ENCODE assay signal across 7 mouse cellular contexts in genomic region chr5:118465991-118466750, GRCm38 (mm10).
DNase-seq lines count a peak whose midpoint lies in the region; ATAC-seq and TF ChIP-seq lines count a peak whose summit lies in the region.

No protein-coding gene starts in this region.

- H3K9ac ChIP-seq in forebrain, embryonic 14.5 days (ENCODE audit: low read length), result no peak overlapping the region
- H3K9ac ChIP-seq in limb, embryonic 13.5 days, result peak overlapping the region; percentile 51; the same call in 1 of the 2 replicates
- H3K9ac ChIP-seq in neural tube, embryonic 14.5 days (replicated peaks; ENCODE audit: low read depth, low read length), result peak overlapping the region; percentile 35; the same call in 1 of the 2 replicates

- DNase-seq in MEL-GATA-1-ER (ENCODE audit: extremely low read depth, low read depth), result peak; percentile 85
- no peak for DNase-seq in forebrain, embryonic 14.5 days (ENCODE audit: low spot score)
- no peak for DNase-seq in left cerebral cortex, postnatal 14 days (ENCODE audit: low spot score in 2 of 2)
- DNase-seq in right cerebral cortex, postnatal 4 days, result no peak

- no peak for TF ChIP-seq CTCF in C2C12 (IDR thresholded peaks at IDR 0.05; ENCODE audit: control insufficient read depth, insufficient read depth, insufficient read length)

- no peaks in the 10 kb centered on the region for H3K36me3 ChIP-seq in C2C12 (ENCODE audit: control insufficient read depth, insufficient read depth)
- H3K36me3 ChIP-seq in forebrain, embryonic 14.5 days (ENCODE audit: control insufficient read depth, insufficient read depth, low read length), result no peaks in the 10 kb centered on the region
- no peaks in the 10 kb centered on the region for H3K36me3 ChIP-seq in limb, embryonic 13.5 days
- H3K36me3 ChIP-seq in neural tube, embryonic 14.5 days (ENCODE audit: control insufficient read depth, insufficient read depth, low read length), result no peaks in the 10 kb centered on the region

- no peak for ATAC-seq in forebrain, embryonic 14.5 days
- ATAC-seq in limb, embryonic 13.5 days (ENCODE audit: low FRiP score, low read depth), result peak; percentile 1; the same call in 1 of the 2 replicates
- no peak for ATAC-seq in neural tube, embryonic 14.5 days (ENCODE audit: low read depth)

- WGBS in forebrain, embryonic 14.5 days, result 13% methylated on average over 10 of the region's 10 CpGs
- 4% methylated on average over 10 of the region's 10 CpGs for WGBS in limb, embryonic 13.5 days
- WGBS in neural tube, embryonic 14.5 days, result 18% methylated on average over 10 of the region's 10 CpGs

- peaks cover 12% of the 10 kb centered on the region for H3K4me1 ChIP-seq in forebrain, embryonic 14.5 days (ENCODE audit: control insufficient read depth, insufficient read depth, low read length)
- peaks cover 65% of the 10 kb centered on the region for H3K4me1 ChIP-seq in limb, embryonic 13.5 days
- peaks cover 8% of the 10 kb centered on the region; the same call in 1 of the 2 replicates for H3K4me1 ChIP-seq in neural tube, embryonic 14.5 days (ENCODE audit: control insufficient read depth, insufficient read depth, low read length)

- H3K9me3 ChIP-seq in forebrain, embryonic 14.5 days (replicated peaks; ENCODE audit: control insufficient read depth, low read length), result no peaks in the 10 kb centered on the region
- H3K9me3 ChIP-seq in limb, embryonic 13.5 days, result no peaks in the 10 kb centered on the region
- H3K9me3 ChIP-seq in neural tube, embryonic 14.5 days (ENCODE audit: control insufficient read depth, low read length), result no peaks in the 10 kb centered on the region

- no peak overlapping the region for H3K4me3 ChIP-seq in C2C12 (ENCODE audit: insufficient read depth, poor library complexity, severe bottlenecking)
- peak overlapping the region; percentile 8; the same call in 1 of the 2 replicates for H3K4me3 ChIP-seq in forebrain, embryonic 14.5 days (ENCODE audit: low read depth, low read length)
- H3K4me3 ChIP-seq in limb, embryonic 13.5 days, result peak overlapping the region; percentile 31
- no peak overlapping the region for H3K4me3 ChIP-seq in neural tube, embryonic 14.5 days (ENCODE audit: low read depth, low read length)

- H3K79me3 ChIP-seq in C2C12 (ENCODE audit: low read depth), result no peaks in the 10 kb centered on the region

- H3K4me2 ChIP-seq in forebrain, embryonic 14.5 days (ENCODE audit: low read length), result peak overlapping the region; percentile 45
- H3K4me2 ChIP-seq in limb, embryonic 13.5 days (replicated peaks), result peak overlapping the region; percentile 58
- peak overlapping the region; percentile 44 for H3K4me2 ChIP-seq in neural tube, embryonic 14.5 days (ENCODE audit: low read depth, low read length)

- H3K27ac ChIP-seq in forebrain, embryonic 14.5 days (ENCODE audit: low read depth, low read length), result no peak overlapping the region
- peak overlapping the region; percentile 85 for H3K27ac ChIP-seq in limb, embryonic 13.5 days
- no peak overlapping the region for H3K27ac ChIP-seq in neural tube, embryonic 14.5 days (ENCODE audit: low read depth, low read length)

- H3K27me3 ChIP-seq in C2C12 (ENCODE audit: control insufficient read depth, insufficient read depth, insufficient read length), result no peaks in the 10 kb centered on the region
- H3K27me3 ChIP-seq in forebrain, embryonic 14.5 days (replicated peaks; ENCODE audit: control insufficient read depth, insufficient read depth, low read length), result no peaks in the 10 kb centered on the region
- no peaks in the 10 kb centered on the region for H3K27me3 ChIP-seq in limb, embryonic 13.5 days
- no peaks in the 10 kb centered on the region for H3K27me3 ChIP-seq in neural tube, embryonic 14.5 days (ENCODE audit: control insufficient read depth, insufficient read depth, low read length)

- intact Hi-C loops in left cerebral cortex, postnatal 14 days (cut with DNase I), result no loop called here

- H3K79me2 ChIP-seq in C2C12 (ENCODE audit: control insufficient read depth, insufficient read depth), result no peaks in the 10 kb centered on the region

- peak overlapping the region; percentile 27 for H3ac ChIP-seq in C2C12 (ENCODE audit: control insufficient read depth, insufficient read length, low read depth)

TF ChIP-seq in C2C12, 6 proteins besides CTCF, POLR2A, EP300 and RAD21:
- no peak for TF ChIP-seq MYOG (IDR thresholded peaks at IDR 0.05; ENCODE audit: control insufficient read depth, extremely low read depth, insufficient read length)
- TF ChIP-seq MYOD1 (IDR thresholded peaks at IDR 0.05; ENCODE audit: control insufficient read depth, insufficient read length, low read depth), result peak; percentile 42
TF ChIP-seq in C2C12: peak in this region for 1.

Comparison
In these comparisons a context has a peak if more than half of its experiments do, and no peak if none do; other contexts are left out.
1. H3K4me3 ChIP-seq: peak in forebrain, embryonic 14.5 days (single experiment) and limb, embryonic 13.5 days (single experiment); none in C2C12 (single experiment) and neural tube, embryonic 14.5 days (single experiment).
2. Peak in every context shown above with its lines, with median percentiles within 50 percentile points of each other: H3K4me2 ChIP-seq.